Mouse (Mus musculus): Measurements from ENCODE around the gene Zfhx3. TPM values are rescaled to one million over a fixed set of nuclear protein-coding genes. Genes with fewer than 3 reads are reported as not detected.

Gene Zfhx3
- polyA plus RNA-seq, 1 experiment from 2014 or later, result 4.4 TPM

- H3K4me1 ChIP-seq (replicated peaks), result no peaks in the 10 kb centered on the region
- no peak overlapping the region for H3K27ac ChIP-seq
- no peaks in the 10 kb centered on the region for H3K36me3 ChIP-seq
- H3K9me3 ChIP-seq (replicated peaks), result no peaks in the 10 kb centered on the region
- ATAC-seq (replicated peaks; ENCODE audit: insufficient number of reproducible peaks, insufficient read depth, low FRiP score, low read depth), result no peak
- H3K4me2 ChIP-seq, result no peak overlapping the region
- no peak overlapping the region for H3K4me3 ChIP-seq
- H3K9ac ChIP-seq, result no peak overlapping the region
- 63% methylated on average over 9 of the region's 9 CpGs for WGBS
- no peaks in the 10 kb centered on the region for H3K27me3 ChIP-seq
These were observed 1058.6 kb downstream of the Zfhx3 start for GRCm38 (mm10) chr8:109001031-109001430.

GRCm38 (mm10) chr8:109001923-109002322, 1059.5 kb downstream of the Zfhx3 start:
- ATAC-seq (replicated peaks; ENCODE audit: insufficient number of reproducible peaks, insufficient read depth, low FRiP score, low read depth), result no peak
- H3K36me3 ChIP-seq, result no peaks in the 10 kb centered on the region
- 77% methylated on average over 5 of the region's 5 CpGs for WGBS

GRCm38 (mm10) chr8:109006986-109007385, 1064.5 kb downstream of the Zfhx3 start:
- H3K4me2 ChIP-seq, result no peak overlapping the region
- no peaks in the 10 kb centered on the region for H3K4me1 ChIP-seq (replicated peaks)
- WGBS, result 77% methylated on average over 9 of the region's 9 CpGs

More at GRCm38 (mm10) chr8:109001923-109002322, 1059.5 kb downstream of the Zfhx3 start:
- H3K9me3 ChIP-seq (replicated peaks), result no peaks in the 10 kb centered on the region
- no peak overlapping the region for H3K4me2 ChIP-seq
- no peaks in the 10 kb centered on the region for H3K27me3 ChIP-seq
- no peaks in the 10 kb centered on the region for H3K4me1 ChIP-seq (replicated peaks)
- no peak overlapping the region for H3K4me3 ChIP-seq
- no peak overlapping the region for H3K27ac ChIP-seq
- no peak overlapping the region for H3K9ac ChIP-seq

More at GRCm38 (mm10) chr8:109006986-109007385, 1064.5 kb downstream of the Zfhx3 start:
- H3K27ac ChIP-seq, result no peak overlapping the region
- H3K36me3 ChIP-seq, result no peaks in the 10 kb centered on the region
- ATAC-seq (replicated peaks; ENCODE audit: insufficient number of reproducible peaks, insufficient read depth, low FRiP score, low read depth), result no peak
- no peak overlapping the region for H3K4me3 ChIP-seq
- H3K9me3 ChIP-seq (replicated peaks), result no peaks in the 10 kb centered on the region
- H3K9ac ChIP-seq, result no peak overlapping the region
- no peaks in the 10 kb centered on the region for H3K27me3 ChIP-seq

Small RNA genes lying within 50 kb of the gene (microRNA-seq; reads per million reads assigned to microRNA genes)
- not detected for gene Mir3108

All from heart, embryonic 15.5 days (tissue).